Mouse (Mus musculus) regulatory T cell (primary cell): Measurements from ENCODE around the gene Olfr25.

Experiments used
- in situ Hi-C: fragments of 300-600 bp; cut with MboI, MseI; formaldehyde crosslinking; loops from one replicate; pipeline ENCODE4 v1.15.1; 2025; ENCODE audit warnings: high pct_unique_total_duplicates

Olfr25 gene

GRCm38 (mm10) chr9:38328760-38329159 is at the start of gene Olfr25:
Gene Olfr25, plus strand, starts transcription at chr9:38329060.
- in situ Hi-C loops = no loop called here

GRCm38 (mm10) chr9:38290807-38291206 is 38.1 kb upstream of the Olfr25 start, which contains the start of gene Olfr896-ps1:
Gene Olfr896-ps1, plus strand, starts transcription at chr9:38291107.
- in situ Hi-C loops = no loop called here

- in situ Hi-C loops = no loop called here
These were observed 19.3 kb downstream of the Olfr25 start, which contains the start of gene Olfr898 for GRCm38 (mm10) chr9:38348111-38348510. Gene Olfr898, plus strand, starts transcription at chr9:38348411.

- in situ Hi-C loops = no loop called here
These were observed 37.7 kb downstream of the Olfr25 start, which contains the start of gene Olfr250 for GRCm38 (mm10) chr9:38366596-38366995. Gene Olfr250, plus strand, starts transcription at chr9:38366896.

GRCm38 (mm10) chr9:38376786-38377185 is 47.9 kb downstream of the Olfr25 start, which contains the start of gene Olfr251:
Gene Olfr251, plus strand, starts transcription at chr9:38377086.
- in situ Hi-C loops = no loop called here
